Mouse (Mus musculus): ENCODE results near the gene Sh3rf3. TPM values are rescaled to one million over a fixed set of nuclear protein-coding genes. Genes with fewer than 3 reads are reported as not detected.

The Sh3rf3 gene
- polyA plus RNA-seq, 1 experiment = 1.0 TPM

GRCm38 (mm10) chr10:59166104-59166944 is 353.2 kb downstream of the Sh3rf3 start:
- no peak for DNase-seq (ENCODE audit: low spot score)

DNA sequence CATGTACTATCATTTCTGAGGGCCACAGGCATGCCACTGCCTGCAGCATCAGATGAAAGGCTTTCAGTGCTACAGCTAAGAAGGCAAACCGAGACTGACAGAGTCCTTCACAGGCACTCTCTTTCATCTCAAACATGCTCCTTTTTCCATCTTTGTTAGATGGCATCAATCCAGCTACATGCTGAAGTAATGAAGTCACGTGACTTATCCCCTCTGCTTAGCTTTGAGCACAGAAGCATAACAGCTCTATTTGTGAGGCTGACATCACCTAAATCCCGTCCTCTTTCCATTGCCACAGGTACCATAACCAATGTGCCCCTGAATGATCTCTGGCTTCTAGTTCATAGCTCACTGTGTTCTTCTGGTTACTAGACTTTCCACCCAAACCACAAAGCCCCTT is 357.9 kb downstream of the Sh3rf3 start:
- no peak for DNase-seq (ENCODE audit: low spot score)

DNA sequence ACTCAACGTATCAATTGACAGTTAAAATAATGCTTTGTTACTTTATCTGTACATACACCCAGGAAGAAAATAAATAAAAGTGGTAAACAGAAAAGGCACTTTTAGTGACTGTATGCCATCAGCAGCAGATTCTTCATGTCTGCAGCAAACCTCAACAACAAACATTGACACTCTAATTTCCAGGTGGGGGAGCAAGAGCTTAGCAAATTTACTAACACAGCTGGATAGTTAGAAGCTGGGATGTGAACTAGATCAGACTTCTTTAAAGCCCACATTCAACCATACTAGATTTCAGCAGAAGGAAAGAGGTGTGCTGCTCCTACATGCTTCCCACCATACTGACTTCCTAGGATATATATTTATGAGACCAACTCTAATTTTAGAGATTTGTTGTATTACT is 359.4 kb downstream of the Sh3rf3 start:
- no peak for DNase-seq (ENCODE audit: low spot score)

DNA sequence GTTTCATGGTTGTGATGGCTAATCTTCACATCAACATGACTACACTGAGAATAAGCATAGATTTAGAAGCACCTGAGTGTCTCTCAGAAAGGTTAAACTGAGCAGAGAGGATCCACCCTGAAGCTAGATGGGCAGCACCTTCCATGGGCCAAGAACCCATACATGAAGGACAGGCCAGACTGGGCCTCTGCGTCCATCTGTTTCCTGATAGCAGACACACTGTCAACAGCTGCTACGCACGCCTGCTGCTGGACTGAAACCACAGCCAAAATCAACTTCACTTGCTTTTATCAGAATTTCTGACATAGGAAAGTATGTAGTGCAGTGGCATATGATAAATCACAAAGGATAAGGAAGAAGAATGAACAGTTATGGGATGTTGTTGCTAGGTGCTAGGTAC is 366.5 kb downstream of the Sh3rf3 start:
- no peak for DNase-seq (ENCODE audit: low spot score)

- no peak for DNase-seq (ENCODE audit: low spot score)
Measured at GRCm38 (mm10) chr10:59182306-59182705, 369.1 kb downstream of the Sh3rf3 start.

Other genes starting within 250 kb of the Sh3rf3 start
- gene Edar, start 137.7 kb upstream of the Sh3rf3 start, polyA plus RNA-seq (2012; rRNA removed) = 1.4 and 1.5 TPM in 2 replicates
- not detected in 2 replicates for gene Gm17542, start 95.1 kb upstream of the Sh3rf3 start, polyA plus RNA-seq (2012; rRNA removed)

All from urinary bladder, adult 2 months (tissue).